Mouse (Mus musculus) CH12.LX (cell line): ENCODE data around the gene AC140267.1. TPM values are rescaled to one million over a fixed set of nuclear protein-coding genes. Genes with fewer than 3 reads are reported as not detected.

Experiments used
- DNase-seq: peaks from one replicate; pipeline ENCODE4 v3.0.0-alpha.2; 2013; ENCODE audit errors: extremely low read depth
- H3K27ac ChIP-seq: 2 replicates; pipeline ENCODE4 v1.5.1; 2012; ENCODE audit warnings: low read depth, mild to moderate bottlenecking, control low read depth, moderate library complexity; ENCODE audit not compliant: insufficient read depth
- H3K27me3 ChIP-seq: replicated peaks from 2 replicates; pipeline ENCODE3; 2012; ENCODE audit warnings: inconsistent platforms
- H3K36me3 ChIP-seq, 2 experiments: replicated peaks in 1 of 2; 2 replicates each; pipeline versions ENCODE3 to v1.6.1; 2012; ENCODE audit warnings: inconsistent platforms in 1 of 2, low read length in 1 of 2, mild to moderate bottlenecking in 1 of 2, mixed read lengths in 1 of 2, moderate library complexity in 1 of 2; ENCODE audit not compliant: control insufficient read depth in 1 of 2, insufficient read depth in 1 of 2
- H3K4me1 ChIP-seq, 2 experiments: 2 replicates each; pipeline ENCODE4 v1.6.1; 2012; ENCODE audit warnings: inconsistent platforms in 1 of 2, moderate library complexity in 1 of 2; ENCODE audit not compliant: insufficient read depth in 2 of 2, control insufficient read depth in 1 of 2
- H3K4me2 ChIP-seq: 2 replicates; pipeline ENCODE4 v1.6.1; 2012; ENCODE audit warnings: low read depth, mild to moderate bottlenecking, control low read depth; ENCODE audit not compliant: poor library complexity, insufficient read depth, severe bottlenecking
- H3K4me3 ChIP-seq, 3 experiments: fragments of 150-350 bp in 1 of 3; sonication (generic) in 1 of 3; replicated peaks in 1 of 3; 2 replicates each; pipeline versions ENCODE3 to v1.5.1; 2011 to 2012; ENCODE audit warnings: low read depth in 2 of 3, low read length in 2 of 3, mild to moderate bottlenecking in 2 of 3, moderate library complexity in 2 of 3, control low read depth in 1 of 3, improper control_type of control experiment in 1 of 3, inconsistent platforms in 1 of 3, mixed read lengths in 1 of 3; ENCODE audit not compliant: poor library complexity in 1 of 3
- H3K79me2 ChIP-seq: replicated peaks from 2 replicates; pipeline ENCODE4 v1.6.1; 2012; ENCODE audit warnings: mild to moderate bottlenecking, moderate library complexity; ENCODE audit not compliant: control insufficient read depth, poor library complexity, insufficient read depth, severe bottlenecking; ENCODE audit errors: extremely low read depth
- H3K9ac ChIP-seq: 2 replicates; pipeline ENCODE4 v1.6.1; 2012; ENCODE audit warnings: low read depth, mild to moderate bottlenecking, control low read depth, moderate library complexity; ENCODE audit not compliant: insufficient read depth
- H3K9me3 ChIP-seq: replicated peaks from 2 replicates; pipeline ENCODE3; 2012; ENCODE audit warnings: low read length, inconsistent platforms, mixed read lengths
- BHLHE40 ChIP-seq: IDR thresholded peaks from 2 replicates; pipeline ENCODE4 v1.6.1; 2011; ENCODE audit warnings: mild to moderate bottlenecking, low read depth, low read length, improper control_type of control experiment
- CHD2 ChIP-seq: IDR thresholded peaks from 2 replicates; pipeline ENCODE4 v1.6.1; 2011; ENCODE audit warnings: low read length, improper control_type of control experiment
- E2F4 ChIP-seq: IDR thresholded peaks from 2 replicates; pipeline ENCODE4 v1.6.1; 2011; ENCODE audit warnings: low read depth, low read length, improper control_type of control experiment; ENCODE audit not compliant: insufficient replicate concordance
- ELF1 ChIP-seq: IDR thresholded peaks from 2 replicates; pipeline ENCODE4 v1.6.1; 2014; ENCODE audit warnings: low read depth, mild to moderate bottlenecking, inconsistent platforms, low read length, improper control_type of control experiment
- GABPA ChIP-seq: IDR thresholded peaks from 2 replicates; pipeline ENCODE4 v1.6.1; 2012; ENCODE audit warnings: low read depth, low read length, improper control_type of control experiment, inconsistent platforms; ENCODE audit not compliant: insufficient replicate concordance
- IRF4 ChIP-seq: IDR thresholded peaks from 2 replicates; pipeline ENCODE4 v1.6.1; 2014; ENCODE audit warnings: low read depth, mild to moderate bottlenecking, inconsistent platforms, low read length, improper control_type of control experiment
- MAX ChIP-seq: IDR thresholded peaks from 2 replicates; pipeline ENCODE4 v1.6.1; 2011; ENCODE audit warnings: low read length, improper control_type of control experiment
- MAZ ChIP-seq: IDR thresholded peaks from 2 replicates; pipeline ENCODE4 v1.6.1; 2012; ENCODE audit warnings: low read depth, mild to moderate bottlenecking, inconsistent platforms, low read length, improper control_type of control experiment, moderate library complexity
- MYC ChIP-seq: IDR thresholded peaks from 2 replicates; pipeline ENCODE4 v1.6.1; 2011; ENCODE audit warnings: low read depth, mild to moderate bottlenecking, improper control_type of control experiment, low read length
- NRF1 ChIP-seq: IDR thresholded peaks from 2 replicates; pipeline ENCODE4 v1.6.1; 2014; ENCODE audit warnings: low read depth, mild to moderate bottlenecking, inconsistent platforms, low read length, improper control_type of control experiment, moderate library complexity
- PAX5 ChIP-seq: IDR thresholded peaks from 2 replicates; pipeline ENCODE4 v1.6.1; 2012; ENCODE audit warnings: low read length, inconsistent platforms, mixed read lengths
- POLR2AphosphoS2 ChIP-seq: IDR thresholded peaks from 2 replicates; pipeline ENCODE4 v1.6.1; 2011; ENCODE audit warnings: low read depth, low read length, improper control_type of control experiment
- RCOR1 ChIP-seq: conservative IDR thresholded peaks from 2 replicates; pipeline ENCODE4 v1.6.1; 2012; ENCODE audit warnings: low read depth, mild to moderate bottlenecking, inconsistent platforms, low read length, improper control_type of control experiment
- TBP ChIP-seq: conservative IDR thresholded peaks from 2 replicates; pipeline ENCODE4 v1.6.1; 2011; ENCODE audit warnings: low read depth, low read length, improper control_type of control experiment
- TCF12 ChIP-seq: IDR thresholded peaks from 2 replicates; pipeline ENCODE4 v1.6.1; 2014; ENCODE audit warnings: low read depth, mild to moderate bottlenecking, inconsistent platforms, low read length, improper control_type of control experiment
- USF1 ChIP-seq: IDR thresholded peaks from 2 replicates; pipeline ENCODE4 v1.6.1; 2014; ENCODE audit warnings: low read depth, mild to moderate bottlenecking, inconsistent platforms, low read length, improper control_type of control experiment
- USF2 ChIP-seq: conservative IDR thresholded peaks from 2 replicates; pipeline ENCODE4 v1.6.1; 2011; ENCODE audit warnings: low read depth, low read length, improper control_type of control experiment
- ZKSCAN1 ChIP-seq: IDR thresholded peaks from 2 replicates; pipeline ENCODE4 v1.6.1; 2012; ENCODE audit warnings: low read depth, inconsistent platforms, low read length, improper control_type of control experiment, borderline replicate concordance
- dilution Hi-C: fragments of 300-500 bp; cut with MboI; formaldehyde crosslinking; loops from 2 replicates; pipeline ENCODE4 v1.14.3; 2020; ENCODE audit warnings: low sequenced_read_pairs; ENCODE audit not compliant: extremely low pct_unique_long_range_greater_than_20kb, extremely low pct_ligation_motif_present
- in situ Hi-C: fragments of 300-500 bp; cut with MboI; formaldehyde crosslinking; loops from 3 replicates; pipeline ENCODE4 v1.14.3; 2019; ENCODE audit warnings: low sequenced_read_pairs, low pct_ligation_motif_present, low pct_unique_long_range_greater_than_20kb, mixed read lengths
- polyA plus RNA-seq: library from polyadenylated mRNA; unstranded; fragments of >175 nt; gene quantifications from 2 replicates; pipeline ENCODE4 v1.2.1, GENCODE M21; 2012; ENCODE audit warnings: low read depth; ENCODE audit not compliant: insufficient read length
- total RNA-seq, 2 experiments: library from RNA; depleted of rRNA; stranded (reverse); fragments of 300-350 nt in 1 of 2; fragments of >200 nt in 1 of 2; gene quantifications; 2 replicates each; pipeline ENCODE4 v1.2.3; 2012 to 2014

Gene AC140267.1
- total and polyA plus RNA-seq, 3 experiments: not detected

- TF ChIP-seq ZKSCAN1 (no peak), MYC (no peak), MAX (no peak), RCOR1 (no peak), TCF12 (no peak), ELF1 (no peak), E2F4 (no peak), NRF1 (no peak), PAX5 (no peak), USF1 (no peak), TBP (no peak), POLR2AphosphoS2 (no peak), BHLHE40 (no peak), USF2 (no peak), MAZ (no peak)
- H3K9me3 ChIP-seq: no peaks in the 10 kb centered on the region
- no peak overlapping the region for H3K4me3 ChIP-seq
- DNase-seq: no peak
- H3K79me2 ChIP-seq: no peaks in the 10 kb centered on the region
- in situ Hi-C loops (no loop called here), dilution Hi-C loops (no loop called here)
- no peaks in the 10 kb centered on the region for H3K36me3 ChIP-seq
- H3K9ac ChIP-seq: no peak overlapping the region
- H3K4me1 ChIP-seq: peaks cover 0 to 3% of the 10 kb centered on the region in 2 experiments; a peak in 1 of 4 replicates
- no peak overlapping the region for H3K4me2 ChIP-seq
- no peak overlapping the region for H3K27ac ChIP-seq
- H3K27me3 ChIP-seq: peaks cover 66% of the 10 kb centered on the region
Observed at GRCm38 (mm10) chr15:80206057-80206565, 29.5 kb upstream of the AC140267.1 start.

- Histone ChIP-seq H3K4me3 (no peak overlapping the region), H3K4me1 (peaks cover 0 to 3% of the 10 kb centered on the region in 2 experiments; a peak in 1 of 4 replicates), H3K27ac (no peak overlapping the region), H3K4me2 (no peak overlapping the region), H3K36me3 (no peaks in the 10 kb centered on the region), H3K27me3 (peaks cover 63% of the 10 kb centered on the region), H3K9ac (no peak overlapping the region), H3K79me2 (no peaks in the 10 kb centered on the region), H3K9me3 (no peaks in the 10 kb centered on the region)
- dilution Hi-C loops (no loop called here), in situ Hi-C loops (no loop called here)
- DNase-seq: no peak
- TF ChIP-seq GABPA (no peak), TCF12 (no peak), IRF4 (no peak), CHD2 (no peak)
Observed at GRCm38 (mm10) chr15:80208446-80208845, 27.2 kb upstream of the AC140267.1 start.
